Mouse (Mus musculus) E14TG2a.4 (cell line): ENCODE data around the gene Gpc5.

Experiments used
- H3K27me3 ChIP-seq: 2 replicates; pipeline ENCODE4 v1.6.1; 2014; ENCODE audit warnings: low read length, control low read depth; ENCODE audit not compliant: insufficient read depth
- H3K36me3 ChIP-seq: 2 replicates; pipeline ENCODE4 v1.6.1; 2014; ENCODE audit warnings: low read length, control low read depth; ENCODE audit not compliant: insufficient read depth
- H3K4me1 ChIP-seq: replicated peaks from 2 replicates; pipeline ENCODE4 v1.6.1; 2014; ENCODE audit warnings: low read depth, low read length, control low read depth
- H3K4me3 ChIP-seq: replicated peaks from 2 replicates; pipeline ENCODE4 v1.5.1; 2014; ENCODE audit warnings: mild to moderate bottlenecking, low read length
- H3K9me3 ChIP-seq: 2 replicates; pipeline ENCODE4 v1.6.1; 2014; ENCODE audit warnings: low read length, control low read depth
- CTCF ChIP-seq: conservative IDR thresholded peaks from 2 replicates; pipeline ENCODE4 v1.5.1; 2014; ENCODE audit warnings: low read length
- NANOG ChIP-seq: IDR thresholded peaks from 2 replicates; pipeline ENCODE4 v1.6.1; 2014; ENCODE audit warnings: borderline replicate concordance, low read length, mixed read lengths
- POU5F1 ChIP-seq: IDR thresholded peaks from 2 replicates; pipeline ENCODE4 v1.6.1; 2014; ENCODE audit warnings: low read length, borderline replicate concordance

Gene Gpc5

DNA sequence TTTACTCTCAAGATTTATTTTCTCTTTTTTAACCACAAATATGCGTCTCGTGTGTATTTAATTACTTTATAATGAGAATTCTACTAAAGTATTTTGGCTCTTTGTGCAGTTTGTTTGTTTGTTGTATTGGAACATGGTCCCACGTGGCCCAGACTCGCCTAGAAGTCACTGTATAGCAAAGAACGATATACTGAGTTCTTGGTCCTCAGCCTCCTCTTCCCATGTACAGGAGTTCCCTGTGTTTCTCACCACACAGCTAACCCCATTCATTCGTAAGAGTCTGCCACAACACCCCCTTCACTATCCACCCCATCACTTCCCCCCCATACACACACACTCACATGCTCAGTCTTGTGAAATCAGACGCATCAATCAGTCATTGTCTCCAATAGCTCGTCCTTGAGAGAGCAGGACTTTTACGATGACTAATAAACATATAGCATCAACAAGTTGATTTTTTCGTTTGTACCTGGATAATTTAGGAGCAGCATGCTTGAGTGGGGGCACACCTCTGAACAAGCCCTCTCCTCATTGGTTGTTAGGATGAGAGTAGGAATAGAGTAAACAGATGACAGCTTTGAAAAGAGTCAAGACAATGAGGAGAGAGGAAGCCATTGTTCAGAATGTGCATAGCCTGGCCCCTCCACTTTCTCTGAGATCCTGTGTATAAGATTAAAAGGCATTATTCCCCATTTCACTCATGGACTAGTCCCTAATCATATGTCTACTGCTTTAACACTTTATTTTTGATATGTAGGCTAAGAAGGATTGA is 740.0 kb downstream of the Gpc5 start:
- Histone ChIP-seq H3K9me3 (no peaks in the 10 kb centered on the region), H3K4me3 (no peak overlapping the region), H3K27me3 (no peaks in the 10 kb centered on the region), H3K4me1 (no peaks in the 10 kb centered on the region), H3K36me3 (no peaks in the 10 kb centered on the region)
- TF ChIP-seq POU5F1 (no peak), NANOG (no peak), CTCF (no peak)

DNA sequence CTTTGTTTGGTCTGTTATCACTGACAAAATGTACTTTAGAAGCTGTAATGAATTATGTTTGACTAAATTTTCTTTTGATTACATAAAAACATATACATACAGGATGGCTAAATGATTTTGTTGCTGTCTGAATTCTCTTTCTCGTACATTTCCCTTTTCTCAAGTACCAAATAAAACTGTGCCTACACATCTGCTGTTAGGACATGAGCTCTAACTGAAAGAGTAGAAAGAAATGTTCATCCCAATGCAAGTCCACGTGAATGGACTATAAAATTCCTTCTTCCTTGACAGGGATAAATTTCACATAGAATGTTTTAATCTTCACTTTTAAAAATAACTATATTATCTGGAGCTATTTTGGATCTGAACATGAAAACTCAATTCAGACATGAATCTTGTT is 751.8 kb downstream of the Gpc5 start:
- H3K36me3 ChIP-seq: no peaks in the 10 kb centered on the region
- TF ChIP-seq CTCF: no peak
- no peak for TF ChIP-seq POU5F1
- no peak for TF ChIP-seq NANOG
- H3K27me3 ChIP-seq: no peaks in the 10 kb centered on the region
- H3K4me1 ChIP-seq: no peaks in the 10 kb centered on the region
- H3K9me3 ChIP-seq: no peaks in the 10 kb centered on the region
- no peak overlapping the region for H3K4me3 ChIP-seq

DNA sequence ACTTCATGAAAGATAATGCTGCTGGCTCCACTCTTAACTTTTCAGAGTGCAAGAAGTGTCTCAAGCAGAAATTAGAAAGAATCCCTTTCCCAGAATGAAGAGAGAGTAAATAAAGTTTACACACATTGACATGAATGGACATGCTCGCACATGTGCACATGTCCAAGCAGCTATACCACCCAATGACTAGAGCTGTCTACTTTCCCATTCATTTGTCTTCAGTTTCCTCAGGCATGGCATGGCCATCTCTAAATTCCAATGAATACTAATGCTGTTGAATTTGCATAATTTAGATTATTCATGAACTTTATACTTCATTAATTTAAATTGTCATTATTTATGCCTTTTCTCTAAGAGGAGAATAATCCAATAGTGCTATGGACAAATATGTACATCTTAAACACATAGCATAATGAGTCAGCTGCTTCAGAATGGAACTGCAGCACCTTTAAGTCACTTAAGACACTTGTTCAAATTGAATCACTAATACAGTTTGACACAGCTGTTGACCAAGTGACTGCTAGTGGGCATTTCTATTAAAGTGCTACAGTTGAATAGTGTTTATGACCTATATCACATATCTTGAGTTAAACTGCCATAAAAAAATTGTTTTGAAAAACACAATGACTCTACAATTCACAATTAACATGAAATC is 752.9 kb downstream of the Gpc5 start:
- Histone ChIP-seq H3K27me3 (no peaks in the 10 kb centered on the region), H3K9me3 (no peaks in the 10 kb centered on the region), H3K36me3 (no peaks in the 10 kb centered on the region), H3K4me1 (no peaks in the 10 kb centered on the region), H3K4me3 (no peak overlapping the region)
- no peak for TF ChIP-seq CTCF

DNA sequence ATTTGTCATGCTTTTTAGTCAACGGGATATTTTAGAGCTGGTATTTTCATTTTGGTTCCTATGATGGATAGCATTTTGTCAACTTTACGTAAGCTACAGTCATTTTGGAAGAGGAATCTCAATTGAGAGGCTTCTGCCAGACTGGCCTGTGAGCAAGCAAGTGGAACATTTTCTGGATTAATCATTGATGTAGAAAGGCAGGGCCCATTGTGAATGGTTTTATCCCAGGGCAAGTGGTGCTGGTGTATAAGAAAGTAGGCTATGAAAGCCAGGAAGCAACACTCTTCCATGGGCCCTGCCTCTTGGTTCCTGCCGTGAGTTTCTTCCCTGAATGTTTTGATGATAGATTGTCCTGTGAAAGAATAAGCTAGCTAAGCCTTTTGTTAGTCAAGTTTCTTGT is 777.1 kb downstream of the Gpc5 start:
- TF ChIP-seq NANOG: no peak
- no peak for TF ChIP-seq POU5F1
- no peak for TF ChIP-seq CTCF
- no peaks in the 10 kb centered on the region for H3K4me1 ChIP-seq
- H3K4me3 ChIP-seq: no peak overlapping the region
- no peaks in the 10 kb centered on the region for H3K36me3 ChIP-seq
- H3K27me3 ChIP-seq: no peaks in the 10 kb centered on the region
- no peaks in the 10 kb centered on the region for H3K9me3 ChIP-seq

DNA sequence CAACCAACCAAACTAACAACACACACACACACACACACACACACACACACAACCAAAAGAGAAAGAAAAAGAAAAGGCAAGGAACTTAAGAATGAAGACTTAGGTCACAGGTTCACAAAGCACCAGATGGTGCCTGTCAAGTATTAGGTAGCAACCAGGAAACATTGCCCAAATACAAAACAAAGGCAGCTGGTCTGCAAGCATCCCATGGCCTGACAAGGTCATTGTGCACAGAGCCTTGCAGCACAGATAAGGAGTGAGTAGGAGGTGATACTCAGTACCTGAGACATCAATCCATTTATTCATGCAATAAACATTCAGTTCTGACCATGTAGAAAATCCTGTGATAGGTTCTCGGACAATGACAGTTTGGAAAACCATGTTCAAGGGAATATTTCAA is 884.0 kb downstream of the Gpc5 start:
- TF ChIP-seq CTCF: no peak
- no peak for TF ChIP-seq POU5F1
- TF ChIP-seq NANOG: no peak
- H3K4me3 ChIP-seq: no peak overlapping the region
- no peaks in the 10 kb centered on the region for H3K36me3 ChIP-seq

DNA sequence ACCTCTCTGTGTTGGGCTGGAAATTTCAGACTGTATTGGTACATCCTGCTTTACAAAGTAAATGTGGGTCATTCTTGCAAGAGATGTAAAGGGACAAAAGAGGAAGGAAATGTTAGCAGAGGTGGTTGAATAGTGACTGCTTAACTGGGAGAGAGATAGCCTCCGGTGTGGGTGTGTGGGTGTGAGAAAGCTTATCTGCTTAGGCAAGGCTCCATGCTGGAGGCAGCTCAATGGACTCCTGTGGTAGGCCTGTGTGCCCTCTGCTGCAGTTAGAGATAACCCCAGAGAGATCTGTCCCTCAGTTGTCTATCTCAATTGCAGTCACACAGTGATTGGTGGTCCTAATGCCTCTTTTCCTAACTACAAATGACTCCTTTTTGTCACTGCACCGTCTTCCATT is 887.2 kb downstream of the Gpc5 start:
- no peak for TF ChIP-seq CTCF
- TF ChIP-seq NANOG: no peak
- TF ChIP-seq POU5F1: no peak
- Histone ChIP-seq H3K27me3 (no peaks in the 10 kb centered on the region), H3K9me3 (no peaks in the 10 kb centered on the region), H3K4me3 (no peak overlapping the region), H3K4me1 (no peaks in the 10 kb centered on the region), H3K36me3 (no peaks in the 10 kb centered on the region)

More for the DNA sequence above, 884.0 kb downstream of the Gpc5 start:
- Histone ChIP-seq H3K9me3 (no peaks in the 10 kb centered on the region), H3K4me1 (no peaks in the 10 kb centered on the region), H3K27me3 (no peaks in the 10 kb centered on the region)

DNA sequence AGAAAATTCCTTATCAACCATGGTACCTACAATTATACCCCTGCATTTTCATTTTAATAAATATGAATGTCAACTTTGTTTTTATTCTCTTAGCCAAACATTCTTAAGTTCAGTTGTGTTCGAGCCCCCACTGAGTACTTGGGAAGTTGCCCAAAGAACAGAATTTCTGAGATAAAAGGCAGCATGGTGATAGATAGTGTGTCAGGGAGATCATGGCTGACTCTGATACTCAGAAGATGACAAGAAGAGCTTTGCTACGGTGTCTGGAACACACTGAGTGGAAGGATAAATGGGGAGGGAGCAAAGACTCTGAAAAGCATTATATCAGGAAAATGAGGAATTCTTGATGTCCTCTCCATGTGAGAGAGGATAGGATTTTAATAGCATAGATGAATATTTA is 898.7 kb downstream of the Gpc5 start:
- Histone ChIP-seq H3K36me3 (no peaks in the 10 kb centered on the region), H3K4me1 (no peaks in the 10 kb centered on the region), H3K4me3 (no peak overlapping the region), H3K27me3 (no peaks in the 10 kb centered on the region), H3K9me3 (no peaks in the 10 kb centered on the region)
- no peak for TF ChIP-seq CTCF
- TF ChIP-seq POU5F1: no peak
- no peak for TF ChIP-seq NANOG

DNA sequence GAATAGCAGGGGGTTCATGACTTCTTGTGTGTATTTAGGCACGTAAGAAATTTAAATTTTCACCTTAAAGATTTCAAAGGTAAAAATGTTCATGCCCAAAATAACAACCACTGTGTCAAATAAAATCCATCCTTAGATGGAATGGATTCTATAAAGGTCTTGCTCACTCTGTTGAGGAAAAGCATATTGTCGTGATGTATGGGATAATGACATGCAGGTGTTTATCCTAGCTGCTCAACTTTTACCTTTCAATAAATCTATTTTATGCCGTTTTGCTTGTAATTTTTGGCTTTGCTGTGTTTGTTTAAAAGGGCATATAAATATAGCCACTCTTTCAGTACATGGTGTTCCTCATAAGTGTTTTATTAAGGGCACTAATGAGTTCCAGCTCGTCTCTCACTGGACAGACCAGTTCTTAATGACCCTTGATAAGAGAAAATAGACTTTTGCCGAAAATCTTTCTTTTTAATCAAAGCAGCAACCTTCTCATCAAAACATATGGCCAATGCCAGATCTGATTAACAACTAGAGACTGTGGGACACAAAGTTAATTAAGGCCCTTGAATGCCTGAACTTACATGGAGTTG is 901.6 kb downstream of the Gpc5 start:
- Histone ChIP-seq H3K4me3 (no peak overlapping the region), H3K36me3 (no peaks in the 10 kb centered on the region), H3K9me3 (no peaks in the 10 kb centered on the region), H3K27me3 (no peaks in the 10 kb centered on the region), H3K4me1 (no peaks in the 10 kb centered on the region)
- TF ChIP-seq POU5F1: no peak

DNA sequence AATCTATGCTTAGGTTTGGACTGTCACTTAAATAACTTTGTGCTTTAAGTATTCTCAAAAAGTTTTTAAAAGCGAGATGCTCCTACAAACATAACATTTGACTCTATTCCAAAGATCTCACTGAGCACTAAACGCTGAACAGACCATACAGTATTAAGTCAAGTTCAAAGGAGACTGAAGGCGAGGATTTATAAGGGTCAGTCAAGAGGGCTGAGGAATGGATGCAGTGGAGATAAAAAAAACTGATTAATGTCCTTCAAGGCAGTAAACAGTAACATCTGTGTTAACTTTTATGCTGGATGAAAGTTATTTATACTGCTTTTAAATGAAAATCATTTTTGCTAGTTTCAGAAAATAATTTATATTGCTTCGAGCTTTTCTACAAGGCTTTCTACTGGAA is 906.9 kb downstream of the Gpc5 start:
- H3K4me1 ChIP-seq: no peaks in the 10 kb centered on the region
- TF ChIP-seq CTCF: no peak
- TF ChIP-seq POU5F1: no peak
- TF ChIP-seq NANOG: no peak
- no peaks in the 10 kb centered on the region for H3K9me3 ChIP-seq
- H3K4me3 ChIP-seq: no peak overlapping the region
- H3K27me3 ChIP-seq: no peaks in the 10 kb centered on the region
- no peaks in the 10 kb centered on the region for H3K36me3 ChIP-seq
